Mouse (Mus musculus) megakaryocyte, embryonic 14.5 days (primary cell): ENCODE results near the gene Wdr95. TPM values are rescaled to one million over a fixed set of nuclear protein-coding genes. Genes with fewer than 3 reads are reported as not detected.
"Not testable (repeated sequence)": the region's sequence is repeated elsewhere in the genome, so short reads cannot be mapped to it uniquely, and the experiment has no call there.

Experiments used
- H3K27me3 ChIP-seq: replicated peaks from 2 replicates; pipeline ENCODE3; 2012; ENCODE audit warnings: inconsistent platforms
- H3K36me3 ChIP-seq: replicated peaks from 2 replicates; pipeline ENCODE3; 2012; ENCODE audit warnings: low read length, inconsistent platforms, mixed read lengths
- H3K4me1 ChIP-seq: 2 replicates; pipeline ENCODE4 v1.6.1; 2012; ENCODE audit warnings: inconsistent platforms
- H3K4me3 ChIP-seq: replicated peaks from 2 replicates; pipeline ENCODE3; 2012; ENCODE audit warnings: moderate library complexity, mild to moderate bottlenecking, inconsistent platforms
- H3K9me3 ChIP-seq: 2 replicates; pipeline ENCODE4 v1.6.1; 2012; ENCODE audit warnings: inconsistent platforms
- FLI1 ChIP-seq: IDR thresholded peaks from 2 replicates; pipeline ENCODE4 v1.6.1; 2012; ENCODE audit warnings: low read length, inconsistent platforms, mixed read lengths
- GATA1 ChIP-seq: IDR thresholded peaks from 3 replicates; pipeline ENCODE4 v1.6.1; 2012; ENCODE audit warnings: mixed read lengths, low read length, inconsistent platforms, borderline replicate concordance
- polyA plus RNA-seq: library from polyadenylated mRNA; stranded (reverse); fragments of >175 nt; gene quantifications from 2 replicates; pipeline ENCODE4 v1.2.3, GENCODE M21; 2012; ENCODE audit warnings: low replicate concordance; ENCODE audit not compliant: insufficient read depth

The Wdr95 gene
- polyA plus RNA-seq, 1 experiment = not detected

DNA sequence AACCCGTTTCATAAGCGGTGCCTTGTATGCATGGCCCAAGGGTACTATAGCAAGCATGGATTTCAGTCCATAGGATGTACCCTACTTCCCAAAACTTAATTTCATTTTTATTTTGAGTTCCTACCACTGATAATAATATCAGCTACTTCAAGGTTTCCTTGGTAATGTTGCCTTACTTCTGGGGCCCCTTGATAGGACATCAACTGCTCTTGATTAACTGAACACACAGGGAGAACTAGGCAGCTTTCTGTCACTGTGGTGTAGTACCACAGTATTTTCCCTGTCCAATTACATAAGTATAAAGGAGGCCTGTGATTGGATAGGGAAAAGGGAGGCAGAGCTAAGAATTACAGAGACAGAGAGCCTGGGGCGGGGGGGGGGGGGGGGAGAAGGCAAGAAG lies 13.6 kb upstream of the Wdr95 start:
- peaks cover 4% of the 10 kb centered on the region; the same call in 1 of the 2 replicates for H3K4me1 ChIP-seq
- no peak overlapping the region for H3K4me3 ChIP-seq
- TF ChIP-seq FLI1 (no peak), GATA1 (no peak)
- no peaks in the 10 kb centered on the region for H3K9me3 ChIP-seq
- peaks cover 12% of the 10 kb centered on the region for H3K27me3 ChIP-seq
- H3K36me3 ChIP-seq = no peaks in the 10 kb centered on the region

DNA sequence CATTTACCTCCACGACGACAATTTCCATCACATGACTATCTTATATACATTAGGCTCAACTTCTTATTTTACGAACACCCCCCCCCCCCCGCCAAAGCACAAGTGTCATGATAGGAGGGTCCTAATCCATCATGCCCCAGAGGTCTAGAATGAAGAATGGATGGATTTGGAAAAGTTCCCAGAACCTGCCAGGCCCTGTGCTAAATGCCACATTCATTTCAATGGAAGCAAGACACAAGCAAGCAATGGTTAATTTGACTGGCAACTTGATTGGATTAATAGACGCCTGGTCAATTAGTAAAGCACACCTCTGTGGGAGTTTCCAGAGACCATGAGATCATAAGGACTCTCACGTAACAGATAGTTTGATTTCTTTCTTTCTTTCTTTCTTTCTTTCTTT lies 11.4 kb upstream of the Wdr95 start:
- H3K27me3 ChIP-seq = peaks cover 14% of the 10 kb centered on the region
- H3K36me3 ChIP-seq = no peaks in the 10 kb centered on the region
- no peaks in the 10 kb centered on the region for H3K9me3 ChIP-seq
- H3K4me3 ChIP-seq = no peak overlapping the region
- TF ChIP-seq GATA1 (no peak), FLI1 (no peak)
- H3K4me1 ChIP-seq = peaks cover 4% of the 10 kb centered on the region; the same call in 1 of the 2 replicates

DNA sequence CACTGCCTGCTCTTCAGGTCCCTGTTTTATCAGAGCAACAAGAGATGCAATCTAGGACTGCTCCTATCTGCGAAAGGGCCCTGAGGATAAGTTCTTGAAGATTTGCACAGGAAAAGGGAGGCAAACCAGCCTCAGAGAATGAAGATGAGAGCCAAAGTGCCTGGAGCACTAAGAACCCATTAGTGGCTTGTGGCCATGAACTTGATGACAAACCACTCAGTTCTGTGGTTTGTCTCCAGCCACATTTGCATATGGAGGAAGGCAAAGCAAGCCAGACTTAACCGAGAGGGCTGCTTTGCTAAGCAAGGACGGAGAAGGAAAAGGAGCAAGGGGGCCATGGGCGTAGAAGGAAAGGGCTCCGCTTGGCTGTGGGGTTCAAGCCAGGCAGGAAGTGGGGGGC lies 7.7 kb upstream of the Wdr95 start:
- H3K9me3 ChIP-seq = no peaks in the 10 kb centered on the region
- TF ChIP-seq GATA1 (no peak), FLI1 (no peak)

DNA sequence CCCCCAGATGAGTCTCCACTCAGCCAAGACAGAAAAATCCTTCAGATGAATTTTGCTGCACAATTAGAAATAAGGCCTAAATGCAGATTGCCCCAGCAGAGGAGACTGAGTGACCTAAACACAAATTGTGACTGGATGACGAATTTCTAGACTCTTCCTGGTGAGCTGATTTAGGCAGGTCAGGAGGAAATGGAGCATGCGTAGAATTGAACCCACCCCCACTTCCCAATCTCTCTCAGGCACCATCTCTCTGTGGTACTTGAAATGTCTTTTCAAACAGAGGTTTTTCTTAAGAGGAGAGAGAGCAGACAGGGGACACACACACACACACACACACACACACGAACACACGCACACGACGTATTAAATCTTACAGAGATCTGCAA lies 4.6 kb upstream of the Wdr95 start:
- no peaks in the 10 kb centered on the region for H3K9me3 ChIP-seq
- TF ChIP-seq GATA1 (no peak), FLI1 (no peak)

More for the DNA sequence above, 7.7 kb upstream of the Wdr95 start:
- Histone ChIP-seq H3K4me3 (no peak overlapping the region), H3K36me3 (no peaks in the 10 kb centered on the region), H3K27me3 (peaks cover 15% of the 10 kb centered on the region), H3K4me1 (peaks cover 17% of the 10 kb centered on the region)

DNA sequence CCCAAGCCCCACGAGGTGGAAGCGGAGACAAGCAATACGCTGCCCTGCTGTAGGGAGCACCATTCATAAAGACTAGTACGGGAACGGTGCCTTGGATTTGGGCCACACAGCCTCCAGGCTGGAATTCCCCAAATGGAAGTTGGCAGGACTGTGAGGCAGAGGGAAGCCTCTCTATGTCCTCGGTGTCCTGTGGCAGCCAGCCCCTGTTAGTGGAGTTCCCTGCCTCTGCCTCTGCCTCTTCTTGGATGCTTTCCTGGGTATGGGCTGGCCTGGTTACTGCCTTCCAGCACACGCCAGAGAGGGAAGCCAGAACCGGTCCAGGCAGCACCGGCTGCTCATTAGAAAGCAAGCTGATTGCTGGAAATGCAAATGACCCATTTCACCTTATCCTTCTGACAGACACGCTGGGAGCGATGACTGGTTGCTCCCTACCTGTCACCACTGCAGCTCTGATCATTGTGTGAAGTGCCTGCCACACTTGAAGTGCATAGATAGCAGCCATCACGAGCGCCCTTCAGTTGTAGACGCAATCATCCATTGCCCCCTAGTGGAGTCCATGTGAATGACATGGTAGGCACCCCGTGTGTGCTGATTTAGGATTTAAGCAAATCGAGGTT lies 4.1 kb upstream of the Wdr95 start:
- H3K9me3 ChIP-seq = no peaks in the 10 kb centered on the region
- TF ChIP-seq FLI1 (no peak), GATA1 (no peak)
- peaks cover 20% of the 10 kb centered on the region for H3K27me3 ChIP-seq
- H3K4me3 ChIP-seq = peak overlapping the region; percentile 86
- peaks cover 28% of the 10 kb centered on the region for H3K4me1 ChIP-seq
- H3K36me3 ChIP-seq = no peaks in the 10 kb centered on the region

More for the DNA sequence above, 4.6 kb upstream of the Wdr95 start:
- Histone ChIP-seq H3K4me1 (peaks cover 28% of the 10 kb centered on the region), H3K36me3 (no peaks in the 10 kb centered on the region), H3K27me3 (peaks cover 20% of the 10 kb centered on the region), H3K4me3 (no peak overlapping the region)

DNA sequence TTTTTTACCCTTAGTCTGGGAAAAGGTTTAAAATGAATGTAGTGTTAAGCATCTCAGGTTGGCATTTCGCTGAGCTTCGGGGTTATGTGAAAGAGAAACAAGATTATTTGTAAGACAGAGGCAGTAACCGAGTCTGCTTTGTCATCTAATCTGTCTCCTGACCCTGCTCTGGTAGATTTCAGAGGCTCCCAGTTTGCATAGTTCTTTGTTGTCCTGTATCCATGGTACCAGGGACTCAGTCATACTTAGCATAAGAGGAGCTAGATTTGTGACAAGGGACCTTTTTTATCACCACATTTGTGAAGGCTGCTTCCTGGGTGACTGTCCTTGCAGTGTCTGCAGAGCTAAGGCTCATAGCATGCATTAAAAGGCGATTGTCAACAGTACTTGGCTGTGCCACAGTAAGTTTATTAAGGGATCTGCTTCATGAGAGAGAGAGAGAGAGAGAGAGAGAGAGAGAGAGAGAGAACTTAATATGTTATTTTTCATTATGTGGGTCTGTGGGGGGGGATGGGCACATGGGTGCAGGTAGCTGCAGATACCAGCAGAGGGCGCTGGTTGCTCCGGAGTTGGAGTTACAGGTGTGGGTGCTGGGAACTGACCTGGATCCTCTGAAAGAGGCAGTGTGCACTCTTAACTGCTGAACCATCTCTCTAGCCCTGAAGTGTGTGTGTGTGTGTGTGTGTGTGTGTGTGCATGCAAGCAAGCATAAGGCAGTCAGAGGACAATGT lies 3.3 kb upstream of the Wdr95 start:
- TF ChIP-seq GATA1 = no peak
- no peak for TF ChIP-seq FLI1
- H3K9me3 ChIP-seq = no peaks in the 10 kb centered on the region
- peak overlapping the region; percentile 18 for H3K4me3 ChIP-seq
- peaks cover 28% of the 10 kb centered on the region for H3K4me1 ChIP-seq
- peaks cover 20% of the 10 kb centered on the region for H3K27me3 ChIP-seq
- H3K36me3 ChIP-seq = no peaks in the 10 kb centered on the region

DNA sequence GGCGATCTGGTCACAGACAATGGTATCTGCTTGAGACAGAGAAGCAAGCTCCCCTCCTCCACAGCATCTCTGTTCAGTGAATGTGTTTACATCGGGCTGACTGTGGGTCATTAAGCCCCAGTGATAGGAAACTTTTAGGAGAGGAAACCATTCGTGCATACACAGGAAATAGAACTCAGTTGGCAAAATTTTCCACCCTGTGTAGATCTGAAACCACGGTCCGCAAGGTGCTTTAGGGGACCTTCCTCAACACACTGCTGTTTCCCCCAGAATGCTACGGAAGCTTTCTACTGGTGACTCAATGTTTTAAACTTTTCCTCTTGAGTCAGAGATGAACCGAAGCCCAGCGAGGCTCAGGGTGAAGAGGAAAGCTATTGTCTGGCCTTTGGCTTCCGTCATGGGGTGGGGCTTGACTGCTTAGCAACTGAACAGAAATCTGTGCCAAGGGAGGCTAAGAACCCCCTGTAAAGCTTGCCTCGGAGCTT lies 2.0 kb upstream of the Wdr95 start:
- TF ChIP-seq GATA1 (no peak), FLI1 (no peak)
- Histone ChIP-seq H3K27me3 (peaks cover 17% of the 10 kb centered on the region), H3K4me1 (peaks cover 28% of the 10 kb centered on the region), H3K9me3 (no peaks in the 10 kb centered on the region), H3K36me3 (no peaks in the 10 kb centered on the region), H3K4me3 (peak overlapping the region; percentile 53)

DNA sequence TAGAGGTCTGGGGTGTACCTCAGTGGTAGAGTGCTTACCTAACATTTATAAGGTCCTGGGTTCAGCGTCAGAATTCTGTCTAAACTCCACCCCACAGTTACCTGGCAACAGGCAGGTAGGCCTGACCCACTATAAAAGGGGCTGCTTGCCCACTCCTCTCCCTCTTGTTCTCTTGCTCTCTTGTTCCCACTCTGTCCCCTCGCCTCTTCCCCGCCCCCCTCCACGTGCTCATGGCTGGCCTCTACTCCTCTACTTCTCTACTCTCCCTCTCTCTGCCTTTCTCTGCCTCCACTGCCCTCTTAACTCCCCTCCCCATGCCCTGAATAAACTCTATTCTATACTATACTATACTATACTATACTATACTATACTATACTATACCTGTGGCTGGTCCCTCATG lies 1.2 kb upstream of the Wdr95 start:
- H3K4me3 ChIP-seq, H3K9me3 ChIP-seq, H3K36me3 ChIP-seq: not testable (repeated sequence)
- Histone ChIP-seq H3K27me3 (peaks cover 15% of the 10 kb centered on the region), H3K4me1 (peaks cover 28% of the 10 kb centered on the region)

DNA sequence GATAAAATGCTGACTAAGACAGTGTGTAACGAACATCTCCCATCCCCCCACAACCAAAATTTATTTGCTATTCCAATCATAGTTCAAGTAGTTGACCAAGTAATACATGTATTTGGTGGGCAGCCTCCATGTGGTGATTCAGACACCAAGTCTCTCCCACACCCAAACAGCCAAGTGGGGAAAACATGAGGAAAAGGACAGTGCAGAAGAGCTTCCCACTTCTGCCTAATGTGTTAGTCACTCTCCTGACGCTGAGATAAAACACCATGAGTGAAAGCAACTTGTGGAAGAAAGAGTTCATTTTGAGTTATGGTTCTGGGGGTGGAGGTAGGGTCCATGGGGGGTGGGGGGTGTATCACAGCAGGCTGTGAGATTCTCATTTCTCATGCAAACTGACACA lies 5.4 kb downstream of the Wdr95 start:
- Histone ChIP-seq H3K4me1 (peaks cover 4% of the 10 kb centered on the region; the same call in 1 of the 2 replicates), H3K36me3 (no peaks in the 10 kb centered on the region), H3K9me3 (no peaks in the 10 kb centered on the region), H3K27me3 (peaks cover 22% of the 10 kb centered on the region), H3K4me3 (no peak overlapping the region)
- TF ChIP-seq GATA1 (no peak), FLI1 (no peak)

DNA sequence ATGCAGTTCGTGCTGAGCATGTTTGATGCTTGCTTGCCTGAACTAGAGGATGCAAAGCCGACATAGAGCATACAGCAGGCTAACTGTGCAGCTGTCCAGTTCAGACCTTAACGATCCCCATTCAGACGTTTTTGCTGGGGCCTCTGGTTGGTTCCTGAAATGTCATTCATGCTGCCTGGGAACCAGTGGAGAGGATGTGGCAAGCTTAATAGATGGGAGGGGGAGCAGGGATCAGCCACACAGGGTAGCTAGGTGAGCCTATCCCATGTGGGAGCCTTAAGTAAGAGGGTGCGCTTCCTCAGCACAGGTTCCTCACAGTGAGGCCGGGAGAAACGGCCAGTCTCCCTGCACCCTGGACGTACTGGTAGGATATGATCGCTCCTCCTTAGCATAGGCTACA lies 7.5 kb downstream of the Wdr95 start:
- Histone ChIP-seq H3K4me3 (no peak overlapping the region), H3K4me1 (peaks cover 4% of the 10 kb centered on the region; the same call in 1 of the 2 replicates), H3K27me3 (peaks cover 24% of the 10 kb centered on the region), H3K36me3 (no peaks in the 10 kb centered on the region), H3K9me3 (no peaks in the 10 kb centered on the region)
- TF ChIP-seq FLI1 (no peak), GATA1 (no peak)

DNA sequence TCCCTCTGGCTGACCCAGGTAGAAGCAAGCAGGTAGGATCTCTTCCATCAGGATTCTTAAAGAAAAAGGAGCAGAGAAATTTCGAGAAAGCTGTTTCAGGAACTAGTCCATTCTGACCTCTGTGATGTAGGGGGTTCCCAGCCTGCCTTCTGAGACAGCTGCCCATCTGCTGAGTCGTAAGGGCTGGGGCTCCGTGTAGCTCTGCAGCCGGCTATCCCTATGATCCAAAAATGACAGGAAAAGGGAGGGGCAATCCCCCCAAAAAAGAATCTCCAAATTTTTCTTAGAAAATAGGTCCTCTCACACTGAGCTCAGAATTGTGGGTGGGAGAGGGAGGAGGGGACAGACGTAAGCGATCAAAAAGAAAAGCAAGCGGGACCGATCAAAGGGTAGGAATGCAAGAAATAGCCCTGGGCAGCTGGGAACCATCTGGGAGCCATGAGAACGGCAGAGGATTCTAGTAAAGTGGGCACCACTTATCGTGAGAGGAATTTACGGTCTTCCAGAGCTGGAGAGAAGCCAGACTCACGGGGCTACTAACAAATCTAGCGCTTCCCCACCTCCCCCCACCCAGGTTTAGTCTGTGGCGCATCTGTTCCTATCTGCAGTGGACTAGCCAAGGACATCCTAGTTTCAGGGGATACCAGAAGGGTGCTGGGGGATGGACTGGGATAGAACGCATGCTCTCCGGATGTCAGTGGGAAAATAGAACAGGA lies 9.5 kb downstream of the Wdr95 start:
- peaks cover 24% of the 10 kb centered on the region for H3K27me3 ChIP-seq
- peaks cover 4% of the 10 kb centered on the region; the same call in 1 of the 2 replicates for H3K4me1 ChIP-seq
- no peaks in the 10 kb centered on the region for H3K9me3 ChIP-seq
- TF ChIP-seq GATA1 = no peak
- no peak for TF ChIP-seq FLI1
- H3K36me3 ChIP-seq = no peaks in the 10 kb centered on the region
- no peak overlapping the region for H3K4me3 ChIP-seq
